Mouse (Mus musculus): Measurements from ENCODE around the gene Hdac8.

GRCm38 (mm10) chrX:102253892-102254291 lies 251.3 kb downstream of the Hdac8 start:
- TF ChIP-seq CTCF (IDR thresholded peaks at IDR 0.05; ENCODE audit: extremely low read depth, insufficient read length, insufficient replicate concordance, low read depth, low read length) (no peak), POLR2A (IDR thresholded peaks at IDR 0.05; ENCODE audit: low read depth, low read length) (no peak)

Data from small intestine, adult 2 months (tissue).